Mouse (Mus musculus) heart, embryonic 16.5 days (tissue): Measurements from ENCODE around the gene Opalin. TPM values are rescaled to one million over a fixed set of nuclear protein-coding genes. Genes with fewer than 3 reads are reported as not detected.

Source experiments
- ATAC-seq: fragments of 200-750 bp; cut with Nextera tagmentation; replicated peaks from 2 replicates; pipeline ENCODE4 v1.8.0; 2017; ENCODE audit warnings: moderate number of reproducible peaks; ENCODE audit not compliant: insufficient read depth, low FRiP score; ENCODE audit errors: extremely low read depth
- H3K27ac ChIP-seq: fragments of 300-500 bp; sonication (generic); 2 replicates; pipeline ENCODE4 v1.5.1; 2014; ENCODE audit warnings: mild to moderate bottlenecking, low read length, control low read depth, moderate library complexity
- H3K27me3 ChIP-seq: fragments of 300-500 bp; sonication (generic); 2 replicates; pipeline ENCODE4 v1.6.1; 2014; ENCODE audit warnings: low read length, mixed read lengths; ENCODE audit not compliant: control insufficient read depth, insufficient read depth
- H3K36me3 ChIP-seq: fragments of 300-500 bp; sonication (generic); 2 replicates; pipeline ENCODE4 v1.6.1; 2014; ENCODE audit not compliant: control insufficient read depth, insufficient read depth
- H3K4me1 ChIP-seq: fragments of 300-500 bp; sonication (generic); 2 replicates; pipeline ENCODE4 v1.6.1; 2014; ENCODE audit warnings: low read length, mixed read lengths; ENCODE audit not compliant: control insufficient read depth, insufficient read depth
- H3K4me2 ChIP-seq: fragments of 300-500 bp; sonication (generic); 2 replicates; pipeline ENCODE4 v1.6.1; 2014; ENCODE audit warnings: low read depth, mild to moderate bottlenecking, control low read depth, low read length
- H3K4me3 ChIP-seq: fragments of 300-500 bp; sonication (generic); 2 replicates; pipeline ENCODE4 v1.5.1; 2014; ENCODE audit warnings: mild to moderate bottlenecking, control low read depth, low read length
- H3K9ac ChIP-seq: fragments of 300-500 bp; sonication (generic); 2 replicates; pipeline ENCODE4 v1.6.1; 2014; ENCODE audit warnings: low read length, control low read depth
- H3K9me3 ChIP-seq: fragments of 300-500 bp; sonication (generic); replicated peaks from 2 replicates; pipeline ENCODE4 v1.6.1; 2016; ENCODE audit warnings: low read length; ENCODE audit not compliant: control insufficient read depth
- WGBS: fragments of 180-500 bp; shearing (Covaris S2); extraction: QIAGEN DNeasy Blood & Tissue Kit; methylation state at CpG from one replicate; pipeline ENCODE4 v1.1.7; 2014; 5-methylcytosine and 5-hydroxymethylcytosine counted together
- polyA plus RNA-seq: library from polyadenylated mRNA; unstranded; fragments of >200 nt; fragmentation: Nextera tagmentation; extraction: Ambion mirVana; gene quantifications from 2 replicates; pipeline ENCODE4 v1.2.1, GENCODE M21; 2015

Opalin gene
- polyA plus RNA-seq, 1 experiment from 2014 or later = not detected

DNA sequence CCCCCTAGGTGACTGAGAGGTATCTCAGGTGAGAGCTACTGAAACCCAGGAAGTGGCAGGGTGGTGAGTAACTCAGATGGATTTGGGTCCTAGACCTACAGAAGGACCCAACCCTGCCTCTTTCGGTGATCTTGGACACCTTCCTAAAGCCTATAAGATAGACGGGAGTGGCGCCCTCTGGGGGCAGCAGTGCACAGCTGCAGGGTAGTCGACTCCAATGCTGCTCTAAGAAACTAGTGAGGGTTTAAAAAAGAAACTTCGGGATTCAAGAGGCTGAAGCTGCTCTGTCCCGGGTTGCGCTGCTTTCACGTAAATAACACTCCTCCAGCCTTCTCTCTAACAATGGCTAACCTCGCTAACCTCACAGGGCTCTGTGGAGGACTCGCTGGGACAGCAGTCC is 23.4 kb downstream of the Opalin start:
- H3K4me2 ChIP-seq = no peak overlapping the region

DNA sequence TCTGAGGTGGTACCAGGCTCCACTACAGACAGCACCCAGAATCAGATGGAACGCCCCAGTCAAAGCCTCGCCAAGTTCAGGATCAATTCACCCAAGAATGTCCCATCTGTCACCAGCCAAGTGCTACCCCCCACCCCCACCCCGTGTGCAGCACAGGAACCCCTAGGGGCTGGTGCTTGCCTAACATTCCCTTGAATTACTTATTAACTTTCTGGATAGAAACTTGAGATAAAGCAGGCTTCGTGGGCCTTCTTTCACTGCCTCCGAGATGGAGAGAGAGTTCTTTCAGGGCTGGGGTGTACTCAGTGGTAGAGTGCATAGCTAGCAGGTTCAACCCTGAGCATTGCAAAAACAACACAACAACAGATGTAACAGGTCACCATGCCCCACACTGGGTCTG is 24.7 kb downstream of the Opalin start:
- H3K27me3 ChIP-seq = no peaks in the 10 kb centered on the region
- no peak overlapping the region for H3K4me3 ChIP-seq
- no peak for ATAC-seq
- H3K9me3 ChIP-seq = no peaks in the 10 kb centered on the region
- no peak overlapping the region for H3K27ac ChIP-seq
- H3K4me1 ChIP-seq = no peaks in the 10 kb centered on the region
- WGBS = 59% methylated on average over 5 of the region's 5 CpGs
- H3K4me2 ChIP-seq = no peak overlapping the region
- H3K9ac ChIP-seq = no peak overlapping the region
- no peaks in the 10 kb centered on the region for H3K36me3 ChIP-seq

More for the DNA sequence above, 23.4 kb downstream of the Opalin start:
- Histone ChIP-seq H3K4me3 (no peak overlapping the region), H3K9ac (no peak overlapping the region), H3K27ac (no peak overlapping the region), H3K36me3 (no peaks in the 10 kb centered on the region), H3K27me3 (no peaks in the 10 kb centered on the region), H3K4me1 (no peaks in the 10 kb centered on the region), H3K9me3 (no peaks in the 10 kb centered on the region)
- WGBS = 25% methylated on average over 10 of the region's 10 CpGs
- ATAC-seq = no peak

DNA sequence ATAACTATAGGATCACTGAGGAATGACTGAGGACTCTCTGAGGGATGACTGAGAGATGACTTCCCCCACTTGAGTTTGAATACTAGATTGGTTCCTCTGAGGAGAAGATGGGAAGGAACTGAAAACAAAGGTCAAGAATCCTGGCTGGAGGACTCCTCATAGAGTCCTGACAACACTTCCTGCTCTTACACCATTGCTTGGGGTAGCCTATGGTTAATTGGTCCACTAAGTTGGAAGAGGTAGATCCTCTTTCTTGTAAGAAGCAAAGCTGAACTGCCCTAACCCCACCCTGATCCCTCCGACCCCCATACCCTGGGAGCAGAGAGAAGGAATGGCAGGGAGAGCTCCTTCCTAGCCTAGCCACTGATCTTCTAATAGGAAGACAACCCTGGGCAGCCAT is 25.2 kb downstream of the Opalin start:
- Histone ChIP-seq H3K4me3 (no peak overlapping the region), H3K4me2 (no peak overlapping the region), H3K27ac (no peak overlapping the region), H3K9me3 (no peaks in the 10 kb centered on the region), H3K9ac (no peak overlapping the region), H3K36me3 (no peaks in the 10 kb centered on the region), H3K27me3 (no peaks in the 10 kb centered on the region), H3K4me1 (no peaks in the 10 kb centered on the region)
- ATAC-seq = no peak
- 85% methylated on average over 1 of the region's 1 CpGs for WGBS

DNA sequence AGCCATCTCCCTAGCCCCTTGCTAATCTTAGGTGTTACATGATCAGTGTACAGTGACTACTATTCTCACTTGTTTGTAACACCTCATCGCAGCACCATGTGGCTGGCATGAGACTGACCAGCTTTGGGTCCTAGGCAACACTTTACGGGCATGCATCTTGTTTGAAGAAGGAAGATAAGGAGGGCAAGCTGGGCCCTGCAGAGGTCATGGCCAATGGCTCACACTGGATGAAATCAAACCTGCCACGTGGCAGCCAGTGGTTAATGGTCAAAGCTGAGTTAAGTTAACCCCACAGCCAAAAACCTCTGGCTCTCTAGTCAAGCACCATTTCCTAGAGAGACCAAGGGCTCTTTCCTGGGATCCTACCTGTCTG is 28.7 kb downstream of the Opalin start:
- Histone ChIP-seq H3K4me2 (no peak overlapping the region), H3K36me3 (no peaks in the 10 kb centered on the region), H3K27ac (no peak overlapping the region), H3K4me1 (no peaks in the 10 kb centered on the region), H3K4me3 (no peak overlapping the region), H3K9ac (no peak overlapping the region), H3K27me3 (no peaks in the 10 kb centered on the region), H3K9me3 (no peaks in the 10 kb centered on the region)
- ATAC-seq = no peak
- 60% methylated on average over 3 of the region's 3 CpGs for WGBS

- 80% methylated on average over 9 of the region's 9 CpGs for WGBS
- no peaks in the 10 kb centered on the region for H3K4me1 ChIP-seq
These were observed 29.3 kb downstream of the Opalin start for GRCm38 (mm10) chr19:41047437-41048186.

GRCm38 (mm10) chr19:41045091-41045770 is 31.7 kb downstream of the Opalin start:
- Histone ChIP-seq H3K36me3 (no peaks in the 10 kb centered on the region), H3K4me1 (no peaks in the 10 kb centered on the region), H3K9ac (no peak overlapping the region), H3K27me3 (no peaks in the 10 kb centered on the region), H3K4me3 (no peak overlapping the region), H3K27ac (no peak overlapping the region), H3K4me2 (peak overlapping the region; percentile 36), H3K9me3 (no peaks in the 10 kb centered on the region)
- WGBS = 30% methylated on average over 10 of the region's 10 CpGs
- 0 out of 2 replicates have a peak, but pooled peaks have one; percentile 41 for ATAC-seq

More at GRCm38 (mm10) chr19:41047437-41048186, 29.3 kb downstream of the Opalin start:
- Histone ChIP-seq H3K9ac (no peak overlapping the region), H3K4me2 (no peak overlapping the region), H3K27ac (no peak overlapping the region), H3K36me3 (no peaks in the 10 kb centered on the region), H3K9me3 (no peaks in the 10 kb centered on the region), H3K4me3 (no peak overlapping the region), H3K27me3 (no peaks in the 10 kb centered on the region)
- ATAC-seq = no peak

DNA sequence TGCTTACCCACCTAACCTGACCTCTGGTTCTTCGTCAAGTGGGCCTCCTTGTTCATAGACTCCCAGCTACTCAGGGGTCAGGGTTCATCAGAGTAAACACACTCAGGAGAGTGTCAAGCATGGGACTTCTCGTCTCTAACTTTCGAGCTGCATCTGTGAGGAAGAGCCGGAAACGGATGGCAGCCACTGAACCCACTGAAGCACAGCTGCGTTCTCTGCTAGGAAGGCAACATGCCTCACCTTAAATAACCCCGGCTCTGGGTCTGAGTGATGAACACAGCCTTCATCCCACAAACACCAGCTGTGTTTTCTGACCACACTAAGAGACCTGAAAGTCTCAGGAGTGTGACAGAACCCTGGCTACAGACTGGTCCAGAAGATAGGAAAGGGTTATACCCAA is 37.8 kb downstream of the Opalin start:
- no peaks in the 10 kb centered on the region for H3K27me3 ChIP-seq
- ATAC-seq = 0 out of 2 replicates have a peak, but pooled peaks have one; percentile 18
- H3K4me3 ChIP-seq = no peak overlapping the region
- H3K9ac ChIP-seq = no peak overlapping the region
- H3K27ac ChIP-seq = no peak overlapping the region
- no peaks in the 10 kb centered on the region for H3K9me3 ChIP-seq
- 72% methylated on average over 7 of the region's 7 CpGs for WGBS
- H3K4me1 ChIP-seq = peaks cover 4% of the 10 kb centered on the region; the same call in 1 of the 2 replicates
- no peak overlapping the region for H3K4me2 ChIP-seq
- no peaks in the 10 kb centered on the region for H3K36me3 ChIP-seq

DNA sequence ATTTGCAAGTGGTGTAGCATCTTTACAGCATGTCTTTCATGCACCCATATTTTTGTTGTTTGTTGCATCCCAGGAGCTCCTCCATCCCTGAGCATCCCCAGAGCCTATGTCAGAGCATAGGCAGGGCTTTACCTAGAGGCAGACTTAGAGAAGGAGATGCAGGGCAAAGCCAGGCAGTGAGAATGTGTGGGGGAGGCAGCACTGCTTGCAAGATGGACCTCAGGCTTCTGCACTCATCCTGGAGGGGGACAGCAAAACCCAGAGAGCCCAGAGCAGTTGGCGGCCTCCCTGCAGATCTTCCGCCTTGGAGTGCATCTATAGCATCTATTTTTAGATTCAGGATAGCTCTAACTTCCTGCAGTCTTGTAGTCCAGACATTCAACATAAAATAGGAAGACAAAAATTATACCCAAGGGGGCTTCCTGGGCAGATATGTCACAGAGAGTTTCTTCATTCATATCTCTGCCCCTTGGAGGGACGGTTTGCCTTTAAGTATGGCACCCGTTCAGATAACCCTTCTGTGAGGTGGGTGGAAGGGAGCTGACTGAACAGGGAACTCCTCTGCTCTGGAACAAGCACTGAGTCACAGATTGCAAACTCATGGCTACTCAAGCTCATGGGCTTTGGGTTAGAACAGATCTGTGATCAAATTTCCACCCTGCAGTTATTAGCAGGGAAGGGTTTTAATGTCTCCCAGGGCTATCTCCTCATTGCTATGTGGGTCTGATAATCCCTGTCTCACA is 40.9 kb downstream of the Opalin start:
- H3K4me2 ChIP-seq = no peak overlapping the region
- no peaks in the 10 kb centered on the region for H3K27me3 ChIP-seq
- H3K36me3 ChIP-seq = no peaks in the 10 kb centered on the region
- ATAC-seq = no peak
- H3K4me3 ChIP-seq = no peak overlapping the region
- H3K27ac ChIP-seq = no peak overlapping the region
- peaks cover 4% of the 10 kb centered on the region; the same call in 1 of the 2 replicates for H3K4me1 ChIP-seq
- no peaks in the 10 kb centered on the region for H3K9me3 ChIP-seq
- H3K9ac ChIP-seq = no peak overlapping the region
- WGBS = 36% methylated on average over 4 of the region's 4 CpGs

DNA sequence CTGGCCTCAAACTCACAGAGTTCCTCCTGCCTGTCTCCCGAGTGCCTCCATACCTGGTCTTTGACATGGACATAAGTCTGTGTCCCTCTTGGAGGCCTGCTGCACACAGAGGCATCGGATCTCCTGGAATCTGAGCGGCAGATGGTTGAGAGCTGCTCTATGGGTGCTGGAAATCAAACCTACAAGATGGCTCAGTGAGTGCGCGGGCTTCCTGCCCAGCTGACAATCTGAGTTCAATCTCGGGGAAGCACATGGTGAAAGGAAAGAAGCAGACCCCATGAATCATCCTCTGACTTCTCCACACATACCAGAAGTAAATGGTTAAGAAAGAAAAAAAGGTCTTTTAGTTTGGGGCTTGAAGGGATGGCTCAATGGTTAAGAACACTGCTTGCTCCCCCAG is 45.0 kb downstream of the Opalin start:
- no peak for ATAC-seq
- H3K27me3 ChIP-seq = no peaks in the 10 kb centered on the region
- WGBS = 71% methylated on average over 6 of the region's 6 CpGs
- H3K9ac ChIP-seq = no peak overlapping the region
- no peak overlapping the region for H3K27ac ChIP-seq
- H3K4me1 ChIP-seq = peaks cover 4% of the 10 kb centered on the region; the same call in 1 of the 2 replicates
- H3K9me3 ChIP-seq = no peaks in the 10 kb centered on the region
- no peak overlapping the region for H3K4me3 ChIP-seq
- H3K36me3 ChIP-seq = no peaks in the 10 kb centered on the region
- H3K4me2 ChIP-seq = no peak overlapping the region
